Mouse (Mus musculus) MN1 (cell line): ENCODE results near the gene Zfp747.
"Not testable (repeated sequence)": the region's sequence is repeated elsewhere in the genome, so short reads cannot be mapped to it uniquely, and the experiment has no call there.

ENCODE experiments used
- DNase-seq: peaks from one replicate; pipeline ENCODE4 v3.0.0-alpha.2; 2016; ENCODE audit warnings: low spot score

Gene Zfp747

DNA sequence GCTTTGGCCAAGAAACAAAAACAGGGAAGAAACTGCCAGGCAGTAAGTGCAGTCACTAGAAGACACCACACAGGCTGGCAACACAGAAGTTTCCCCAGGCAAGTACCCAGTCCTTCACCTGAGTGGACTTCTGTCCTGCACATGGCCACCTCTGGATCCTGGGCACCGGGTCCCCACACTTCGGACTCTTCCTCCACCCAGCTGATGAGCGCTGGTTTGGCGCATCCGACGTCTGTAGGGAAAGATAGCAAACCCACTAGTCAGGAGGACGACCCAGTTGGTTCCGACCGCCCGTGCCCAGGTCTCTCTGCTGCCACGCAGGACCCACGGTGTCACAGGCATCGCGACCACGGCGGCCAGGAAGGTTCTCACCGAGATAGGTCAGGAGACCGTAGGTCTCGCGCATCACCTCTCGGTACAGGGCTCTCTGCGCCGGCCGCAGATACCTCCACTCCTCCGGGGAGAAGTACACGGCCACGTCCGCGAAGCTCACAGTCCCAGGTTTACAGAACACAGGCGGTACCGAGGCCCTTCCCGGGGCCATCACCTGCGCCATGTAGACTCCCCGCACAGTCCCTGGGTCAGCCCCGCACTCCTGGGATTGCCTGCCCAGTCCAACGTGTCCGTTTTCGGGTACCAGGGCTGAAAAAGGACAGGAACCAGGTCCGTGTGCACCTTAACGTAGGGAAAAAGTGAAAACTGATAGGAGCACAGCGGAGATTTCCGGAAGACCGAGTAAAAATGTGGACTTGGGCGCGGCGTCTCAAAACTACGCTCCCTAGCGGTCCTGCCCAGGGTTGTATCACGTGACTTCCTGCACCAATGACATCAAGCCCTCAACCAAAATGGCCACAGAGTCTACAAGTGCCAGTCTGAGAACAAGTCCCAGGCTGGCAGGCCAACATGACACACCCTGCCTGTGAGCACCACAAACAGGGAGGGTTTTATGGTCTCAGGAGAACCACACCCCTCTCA lies at the start of gene Zfp747:
TSS of gene Zfp747 (minus strand) at position 780 of the 975 bp plus-strand sequence.
- DNase-seq = peak; percentile 94

DNA sequence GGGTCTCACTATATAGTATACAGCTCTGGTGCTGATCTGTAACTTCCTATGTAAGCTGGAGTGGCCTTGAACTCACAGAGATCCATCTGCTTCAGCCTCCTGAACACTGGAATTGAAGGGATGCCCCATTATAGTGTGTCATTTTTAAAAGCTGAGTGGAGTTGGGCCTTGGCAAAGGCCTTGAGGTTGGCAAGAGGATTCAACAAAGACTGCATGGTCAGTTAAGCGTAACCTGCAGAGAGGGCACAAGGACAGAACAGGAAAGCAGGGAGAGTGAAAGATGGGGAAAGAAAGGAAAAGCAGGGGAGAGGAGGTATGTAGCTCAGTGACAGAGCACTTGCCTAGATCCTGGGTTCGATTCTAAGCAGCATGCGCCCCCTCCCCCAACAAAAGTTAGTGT lies 49.4 kb upstream of the Zfp747 start:
- DNase-seq = no peak

DNA sequence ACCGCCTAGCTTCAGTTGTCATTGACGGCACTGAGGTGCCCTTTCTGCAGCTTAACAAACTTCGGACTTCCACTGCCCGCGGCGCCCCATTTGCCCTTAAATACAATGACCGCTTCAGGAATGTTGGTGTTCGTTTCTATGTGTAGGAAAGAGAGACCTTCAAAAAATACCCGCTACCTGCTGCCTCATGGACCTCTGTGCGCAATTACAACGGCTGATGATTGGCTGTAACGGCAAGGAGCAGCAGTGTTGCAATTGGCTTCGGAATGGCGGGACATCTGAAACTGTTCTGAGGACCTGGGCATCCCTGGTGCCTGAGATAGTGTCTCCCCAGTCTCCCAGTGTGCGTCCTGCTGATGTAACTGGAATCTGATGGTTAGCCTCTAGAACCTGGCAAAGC lies 46.4 kb upstream of the Zfp747 start:
- peak; percentile 44 for DNase-seq

DNA sequence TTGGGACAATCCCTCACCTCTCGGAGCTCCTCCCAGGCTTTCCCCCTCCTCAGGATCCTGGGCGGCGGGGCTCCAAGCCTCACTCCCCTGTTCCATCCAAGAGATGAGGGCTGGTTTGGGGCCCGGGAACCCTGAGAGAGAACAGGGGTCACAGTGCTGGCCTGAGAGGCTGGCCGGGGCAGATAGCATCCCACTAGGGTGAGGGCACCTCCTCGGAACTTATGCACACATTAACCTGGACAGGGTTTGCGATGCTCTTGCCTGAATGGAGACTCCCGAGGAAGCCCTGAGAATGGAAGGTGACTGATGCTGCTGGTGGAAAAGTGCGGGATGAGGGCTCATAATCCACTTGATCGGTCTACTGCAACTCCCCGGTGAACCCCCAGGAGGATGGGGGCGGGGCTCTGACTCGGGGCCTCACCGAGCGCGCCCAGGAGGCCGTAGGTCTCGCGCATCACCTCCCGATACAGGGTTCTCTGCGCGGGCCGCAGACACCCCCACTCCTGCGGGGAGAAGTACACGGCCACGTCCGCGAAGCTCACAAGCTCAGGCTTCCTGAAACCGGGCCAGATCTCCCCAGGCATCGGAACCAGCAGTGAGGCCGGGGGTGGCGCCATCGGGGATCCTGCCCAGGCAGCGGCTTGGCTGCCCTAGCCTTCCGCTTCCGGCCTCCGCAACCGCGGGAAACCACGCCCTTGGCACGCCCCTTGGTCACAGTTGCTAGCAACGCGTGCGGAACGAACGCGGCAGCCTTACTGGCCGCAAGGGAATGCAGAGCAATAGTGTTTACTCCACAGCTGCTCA lies 45.7 kb upstream of the Zfp747 start, which contains the start of gene Zfp688:
TSS of gene Zfp688 (minus strand) at position 681 of the 804 bp plus-strand sequence.
- peak; percentile 93 for DNase-seq

DNA sequence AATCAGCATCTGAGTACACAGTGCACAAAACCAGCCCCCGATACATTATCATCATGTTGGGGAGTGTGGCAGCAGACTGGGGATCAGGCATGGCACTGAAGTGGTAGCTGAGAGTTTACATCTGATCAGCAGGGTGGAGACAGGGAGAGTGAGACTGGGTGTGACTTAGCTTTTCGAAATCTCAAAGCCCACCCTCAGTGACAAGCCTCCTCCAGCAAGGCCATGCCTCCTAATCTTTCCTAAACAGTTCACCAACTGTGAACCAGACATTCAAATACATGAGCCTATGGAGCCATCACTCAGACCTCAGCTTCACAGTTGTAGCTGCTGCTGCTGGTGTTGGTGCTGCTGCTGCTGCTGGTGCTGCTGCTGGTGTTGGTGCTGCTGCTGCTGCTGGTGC lies 35.6 kb upstream of the Zfp747 start:
- no peak for DNase-seq

DNA sequence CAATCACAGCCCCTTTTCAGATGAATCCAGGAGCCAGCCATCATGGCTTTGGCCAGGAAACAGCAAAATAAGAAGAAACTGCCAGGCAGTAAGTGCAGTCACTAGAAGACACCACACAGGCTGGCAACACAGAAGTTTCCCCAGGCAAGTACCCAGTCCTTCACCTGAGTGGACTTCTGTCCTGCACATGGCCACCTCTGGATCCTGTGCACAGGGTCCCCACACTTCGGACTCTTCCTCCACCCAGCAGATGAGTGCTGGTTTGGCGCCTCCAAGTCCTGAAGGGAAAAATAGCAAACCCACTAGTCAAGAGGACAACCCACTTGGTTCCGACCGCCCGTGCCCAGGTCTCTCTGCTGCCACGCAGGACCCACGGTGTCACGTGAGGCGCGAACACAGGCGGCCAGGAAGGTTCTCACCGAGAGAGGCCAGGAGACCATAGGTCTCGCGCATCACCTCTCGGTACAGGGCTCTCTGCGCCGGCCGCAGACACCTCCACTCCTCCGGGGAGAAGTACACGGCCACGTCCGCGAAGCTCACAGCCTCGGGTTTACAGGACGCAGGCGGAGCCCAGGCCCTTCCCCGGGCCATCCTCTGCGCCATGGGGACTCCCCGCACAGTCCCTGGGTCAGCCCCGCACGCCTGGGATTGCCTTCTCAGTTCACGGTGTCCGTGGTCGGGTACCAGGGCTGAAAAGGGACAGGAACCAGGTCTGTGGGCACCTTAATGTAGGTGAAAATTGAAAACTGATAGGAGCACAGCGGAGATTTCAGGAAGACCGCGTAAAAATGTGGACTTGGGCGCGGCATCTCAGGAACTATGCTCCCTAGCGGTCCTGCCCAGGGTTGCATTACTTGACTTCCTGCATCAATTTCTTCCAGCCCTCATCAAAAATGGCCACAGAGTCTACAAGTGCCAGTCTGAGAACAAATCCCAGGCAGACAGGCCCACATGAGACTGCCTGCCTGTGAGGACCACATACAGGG lies 30.4 kb upstream of the Zfp747 start, which contains the start of gene Zfp764:
TSS of gene Zfp764 (minus strand) at position 821 of the 986 bp plus-strand sequence.
- DNase-seq = peak; percentile 89

DNA sequence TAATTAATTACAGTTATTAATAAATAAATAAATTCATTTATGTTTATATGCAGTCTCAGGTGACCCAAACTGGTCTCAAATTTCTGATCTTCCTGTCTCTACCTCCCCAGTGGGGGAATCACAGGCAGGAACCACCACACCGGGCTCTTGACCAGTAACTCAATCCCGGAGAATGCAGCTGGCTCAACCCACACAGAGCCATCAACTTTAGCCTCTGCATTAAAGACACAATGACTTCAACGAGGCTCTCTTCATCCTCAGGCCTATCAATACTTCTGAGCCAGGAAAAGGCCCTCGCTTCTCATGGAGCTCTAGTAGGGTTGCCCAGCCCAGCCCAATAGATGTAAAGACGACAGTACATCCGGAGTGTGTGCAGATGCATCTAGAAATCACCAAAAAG lies 28.3 kb upstream of the Zfp747 start:
- DNase-seq = not testable (repeated sequence)

DNA sequence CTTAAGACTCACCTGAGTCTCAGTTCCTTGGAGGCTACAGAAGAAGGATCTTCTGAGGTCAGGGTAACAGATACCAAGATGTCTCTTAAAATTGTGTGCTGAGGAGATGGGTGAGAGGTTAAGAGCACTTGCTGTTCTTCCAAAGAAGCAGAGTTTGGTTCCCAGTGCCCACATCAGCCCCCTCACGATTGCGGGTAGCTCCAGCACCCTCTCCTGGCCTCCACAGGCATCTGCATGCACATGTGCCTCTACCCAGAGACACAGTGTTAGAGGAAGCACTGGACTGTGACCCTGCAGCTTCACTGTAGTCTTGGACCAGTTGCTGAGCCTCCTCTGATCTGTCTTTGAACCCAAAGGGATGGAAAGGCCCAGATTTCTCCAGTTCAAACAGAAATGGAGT lies 27.1 kb upstream of the Zfp747 start:
- DNase-seq = no peak

DNA sequence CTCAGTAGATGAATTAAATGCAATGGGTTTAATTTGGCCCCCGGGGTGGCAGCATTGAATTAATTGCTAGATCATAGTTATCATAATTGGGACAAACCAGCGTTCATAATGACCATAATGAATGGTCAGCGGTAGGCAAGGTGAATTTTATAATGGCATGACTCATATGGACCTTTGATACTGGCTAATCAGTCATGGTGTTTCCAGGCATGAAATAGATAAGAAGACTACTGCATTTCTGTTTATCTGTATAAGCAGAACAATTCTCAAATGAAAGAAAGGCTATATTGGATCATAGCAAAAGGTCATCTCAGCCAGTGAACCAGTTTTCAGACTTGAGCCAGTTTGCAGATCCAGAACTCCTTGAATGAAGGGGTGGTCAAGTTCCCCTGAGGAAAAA lies 24.5 kb upstream of the Zfp747 start:
- no peak for DNase-seq

DNA sequence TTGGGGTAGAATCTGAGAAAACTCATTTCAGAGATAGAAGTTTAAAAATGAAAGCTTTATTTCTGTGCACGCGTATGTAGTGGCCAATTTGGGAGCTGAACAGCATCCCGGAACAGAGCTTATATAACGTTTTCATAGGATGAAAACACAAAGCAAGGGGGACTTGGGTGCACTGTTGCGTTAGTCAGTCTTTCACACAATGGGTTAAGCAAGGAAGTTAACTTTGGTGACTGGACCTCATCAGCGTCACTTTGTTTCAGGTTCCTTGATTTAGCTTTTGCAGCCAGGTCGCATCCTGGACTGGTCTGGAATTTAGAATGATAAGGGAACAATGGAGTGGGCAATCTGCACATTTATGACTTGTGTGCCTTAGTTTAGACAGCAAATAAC lies 18.1 kb upstream of the Zfp747 start:
- DNase-seq = no peak

DNA sequence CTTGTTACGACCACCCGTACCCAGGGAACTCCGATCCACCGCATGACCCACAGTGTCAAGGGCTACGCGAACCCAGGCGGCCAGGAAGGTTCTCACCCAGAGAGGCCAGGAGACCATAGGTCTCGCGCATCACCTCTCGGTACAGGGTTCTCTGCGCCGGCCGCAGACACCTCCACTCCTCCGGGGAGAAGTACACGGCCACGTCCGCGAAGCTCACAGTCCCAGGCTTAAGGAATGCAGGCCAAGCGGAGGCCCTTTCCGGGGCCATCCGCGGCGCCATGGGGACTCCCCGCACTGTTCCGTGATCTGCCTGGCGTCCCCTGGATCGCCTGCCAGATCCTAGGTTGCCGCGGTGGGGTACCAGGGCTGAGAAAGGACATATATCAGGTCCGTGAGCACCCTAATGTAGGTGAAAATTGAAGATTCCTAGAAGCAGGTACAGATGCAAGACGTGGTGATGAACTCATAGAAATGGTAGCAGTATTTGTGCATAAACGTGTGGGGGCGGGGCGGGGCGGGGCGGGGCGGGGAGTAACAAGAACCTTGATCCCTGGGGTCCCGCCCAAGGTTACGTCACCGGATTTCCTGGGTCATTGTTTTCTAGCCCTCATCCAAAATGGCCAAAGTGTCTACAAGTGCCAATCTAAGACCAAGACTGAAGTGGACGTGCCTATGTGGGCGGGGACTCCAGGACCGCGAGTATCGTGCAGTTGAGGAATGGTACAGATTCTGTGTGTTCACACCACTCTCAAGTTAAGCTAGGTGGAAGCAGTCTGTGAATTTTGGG lies 17.5 kb upstream of the Zfp747 start, which contains the start of gene E430018J23Rik:
TSS of gene E430018J23Rik (minus strand) at position 473 of the 787 bp plus-strand sequence.
- peak; percentile 98 for DNase-seq

DNA sequence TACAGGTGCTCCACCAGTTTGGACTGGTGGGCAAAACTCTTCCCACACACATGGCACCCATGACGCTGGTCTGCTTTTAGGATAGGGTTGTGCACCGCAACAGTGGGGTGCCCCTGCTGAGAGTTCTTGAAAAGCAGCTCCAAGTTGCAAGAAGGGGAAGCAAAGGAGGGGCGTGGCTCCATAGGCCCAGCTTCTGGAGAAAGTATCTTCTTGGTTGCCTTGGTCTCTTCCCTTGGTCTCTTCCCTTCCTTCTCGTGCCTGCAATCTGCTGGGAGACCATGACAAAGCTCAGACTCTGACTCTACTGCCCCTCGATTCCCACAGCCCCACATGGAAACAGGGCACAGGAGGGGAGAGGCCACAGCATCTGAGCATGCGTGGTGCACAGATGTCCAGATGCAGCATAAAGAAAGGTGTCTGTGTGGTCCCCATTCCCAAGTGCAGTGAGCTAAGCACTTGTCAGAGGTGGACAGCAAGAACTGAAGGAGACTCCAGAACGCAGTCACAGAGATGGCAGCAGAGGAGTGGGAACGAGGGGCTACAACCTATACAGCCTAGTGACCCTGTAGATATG lies 16.5 kb upstream of the Zfp747 start:
- DNase-seq = no peak

DNA sequence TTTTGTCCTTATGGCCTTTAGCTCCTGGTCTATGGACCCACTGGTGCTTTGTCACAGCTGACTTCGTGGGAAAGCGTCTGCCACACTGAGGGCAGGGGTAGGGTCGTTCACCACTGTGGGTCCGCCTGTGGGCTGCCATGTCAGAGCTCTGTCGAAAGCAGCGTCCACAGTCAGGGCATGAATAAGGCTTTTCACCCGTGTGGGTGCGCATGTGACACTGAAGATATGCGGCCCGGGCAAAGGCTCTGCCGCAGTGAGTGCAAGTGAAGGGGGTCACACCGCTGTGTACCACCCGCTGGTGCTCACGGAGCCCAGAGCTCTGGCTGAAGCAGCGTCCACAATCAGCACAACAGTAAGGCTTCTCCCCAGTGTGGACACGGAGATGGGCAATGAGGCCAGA lies 15.7 kb upstream of the Zfp747 start:
- DNase-seq = no peak

DNA sequence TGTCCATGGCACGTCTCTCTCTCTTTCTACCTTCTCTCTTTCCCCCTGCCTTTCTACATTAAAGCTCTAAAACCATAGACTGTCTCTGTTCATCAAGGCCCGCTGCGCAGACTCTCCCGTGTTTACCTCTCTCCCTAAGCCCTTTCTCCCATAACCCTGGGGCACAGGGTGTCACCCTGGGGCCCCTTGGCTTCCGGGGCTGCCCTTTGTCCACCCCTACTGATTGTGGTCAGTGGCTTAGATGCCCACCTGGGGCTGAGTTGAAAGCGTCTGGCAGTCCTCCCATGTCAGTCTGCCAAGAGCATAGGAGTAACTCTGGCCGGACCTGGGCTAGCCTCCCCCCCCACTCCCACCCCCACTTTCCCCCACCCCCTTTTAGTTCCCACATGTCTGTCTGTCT lies 14.5 kb upstream of the Zfp747 start:
- no peak for DNase-seq

DNA sequence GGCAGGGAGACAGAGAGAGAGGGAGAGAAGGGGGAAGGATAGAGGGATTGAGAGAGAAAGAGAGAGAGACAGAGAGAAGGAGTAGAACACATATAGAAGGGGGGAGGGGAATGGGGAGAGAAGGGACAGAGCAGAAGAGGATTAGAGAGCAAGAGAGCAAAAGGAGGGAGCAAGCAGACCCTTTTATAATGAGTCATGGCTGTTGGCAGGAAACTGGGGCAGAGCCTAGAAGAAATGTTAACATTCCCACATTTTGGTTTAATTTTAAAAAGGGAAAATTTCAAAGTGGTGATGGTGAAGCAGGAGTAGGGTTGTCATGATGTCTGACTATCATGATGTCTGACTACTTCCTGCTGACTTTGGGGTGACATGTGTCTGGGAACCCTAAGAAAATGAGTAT lies 12.4 kb upstream of the Zfp747 start:
- not testable (repeated sequence) for DNase-seq

DNA sequence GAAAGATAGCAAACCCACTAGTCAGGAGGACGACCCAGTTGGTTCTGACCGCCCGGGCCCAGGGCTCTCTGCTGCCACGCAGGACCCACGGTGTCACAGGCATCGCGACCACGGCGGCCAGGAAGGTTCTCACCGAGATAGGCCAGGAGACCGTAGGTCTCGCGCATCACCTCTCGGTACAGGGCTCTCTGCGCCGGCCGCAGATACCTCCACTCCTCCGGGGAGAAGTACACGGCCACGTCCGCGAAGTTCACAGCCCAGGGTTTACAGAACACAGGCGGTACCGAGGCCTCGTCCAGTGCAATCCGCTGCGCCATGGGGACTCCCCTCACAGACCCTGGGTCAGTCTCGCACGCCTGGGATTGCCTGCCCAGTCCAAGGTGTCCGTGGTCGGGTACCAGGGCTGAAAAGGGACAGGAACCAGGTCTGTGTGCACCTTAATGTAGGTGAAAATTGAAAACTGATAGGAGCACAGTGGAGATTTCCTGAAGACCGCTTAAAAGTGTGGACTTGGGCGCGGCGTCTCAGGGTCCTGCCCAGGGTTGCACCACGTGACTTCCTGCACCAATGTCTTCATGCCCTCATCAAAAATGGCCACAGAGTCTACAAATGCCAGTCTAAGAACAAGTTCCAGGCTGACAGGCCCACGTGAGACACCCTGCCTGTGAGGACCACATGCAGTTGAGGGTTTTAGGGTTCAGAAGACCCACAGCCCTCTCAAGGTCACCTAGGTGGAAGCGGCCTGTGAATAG lies 11.0 kb upstream of the Zfp747 start, which contains the start of gene 9130019O22Rik:
TSS of gene 9130019O22Rik (minus strand) at position 526 of the 752 bp plus-strand sequence.
- DNase-seq = peak; percentile 42

DNA sequence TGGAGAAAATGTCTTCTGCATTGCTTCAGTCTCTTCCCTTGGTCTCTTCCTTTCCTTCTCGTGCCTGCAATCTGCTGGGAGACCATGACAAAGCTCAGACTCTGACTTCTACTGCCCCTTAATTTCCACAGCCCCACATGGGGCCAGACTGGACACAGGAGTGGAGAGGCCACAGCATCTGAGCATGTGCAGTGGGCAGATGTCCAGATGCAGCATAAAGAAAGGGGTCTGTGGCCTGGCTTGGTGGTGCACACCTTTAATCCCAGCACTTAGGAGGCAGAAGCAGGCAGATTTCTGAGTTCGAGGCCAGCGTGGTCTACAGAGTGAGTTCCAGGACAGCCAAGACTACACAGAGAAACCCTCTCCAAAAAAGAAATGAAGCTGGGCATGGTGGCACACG lies 9.7 kb upstream of the Zfp747 start:
- not testable (repeated sequence) for DNase-seq

DNA sequence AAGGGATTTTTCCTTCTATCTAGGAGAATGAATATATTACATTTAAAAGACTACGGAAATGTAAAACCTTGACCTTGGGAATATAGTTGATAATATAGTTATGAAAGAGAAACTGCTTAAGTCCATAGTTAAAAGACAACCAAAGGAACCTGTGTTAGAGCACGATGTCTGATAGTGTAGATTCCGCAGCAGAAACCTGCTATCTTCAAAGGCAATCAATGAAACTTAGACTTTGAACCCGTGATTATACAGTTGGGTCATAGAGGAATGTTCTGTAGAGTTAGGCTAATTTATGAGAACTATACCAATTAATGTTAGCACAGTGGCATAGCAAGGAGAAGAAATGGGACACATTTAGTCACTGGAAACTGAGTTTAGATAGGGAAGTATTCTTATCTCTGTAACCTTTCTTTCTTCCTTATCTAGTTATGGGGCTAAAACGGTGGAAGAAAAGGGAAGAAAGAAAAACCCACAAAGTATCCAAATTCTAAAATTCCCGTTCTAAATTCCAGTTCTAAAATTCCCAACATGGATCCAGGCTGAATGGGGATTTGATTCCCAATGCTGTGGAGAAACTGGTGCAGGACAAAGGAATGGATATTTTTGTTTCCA lies 2.6 kb upstream of the Zfp747 start:
- DNase-seq = no peak

DNA sequence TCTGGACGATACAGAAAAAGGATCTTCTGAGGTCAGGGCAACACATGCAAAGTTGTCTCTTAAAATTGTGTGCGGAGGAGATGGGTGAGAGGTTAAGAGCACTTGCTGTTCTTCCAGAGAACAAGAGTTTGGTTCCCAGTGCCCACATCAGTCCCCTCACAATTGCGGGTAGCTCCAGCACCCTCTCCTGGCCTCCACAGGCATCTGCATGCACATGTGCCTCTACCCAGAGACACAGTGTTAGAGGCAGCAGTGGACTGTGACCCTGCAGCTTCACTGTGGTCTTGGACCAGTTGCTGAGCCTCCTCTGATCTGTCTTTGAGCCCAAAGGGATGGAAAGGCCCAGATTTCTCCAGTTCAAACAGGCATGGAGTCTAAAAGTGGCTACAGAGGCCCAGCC lies 4.0 kb downstream of the Zfp747 start:
- not testable (repeated sequence) for DNase-seq
